ENCODE assay signal across 29 mouse cellular contexts in genomic region chr17:48012561-48012960, GRCm38 (mm10). TPM values are rescaled to one million over a fixed set of nuclear protein-coding genes. Genes with fewer than 3 reads are reported as not detected.
"Had no signal": no experiment of that assay in that cellular context is flagged by ENCODE, and none has a peak within 500 bp of the region (broad histone marks: within the 10 kb centered on the region; RNA-seq: fewer than 3 reads in every experiment).

No protein-coding gene starts in this region.

- H3K4me3 ChIP-seq: left cerebral cortex, adult 2 months; limb, embryonic 13.5 days; liver, embryonic 12.5 days; liver, embryonic 15.5 days; midbrain, embryonic 12.5 days had no signal

- H3K9me3 ChIP-seq: limb, embryonic 13.5 days; liver, embryonic 12.5 days; liver, embryonic 15.5 days; midbrain, embryonic 12.5 days had no signal

- H3K9ac ChIP-seq: limb, embryonic 13.5 days; liver, embryonic 12.5 days; liver, embryonic 15.5 days; midbrain, embryonic 12.5 days had no signal

- H3K36me3 ChIP-seq: limb, embryonic 13.5 days; liver, embryonic 12.5 days; liver, embryonic 15.5 days; midbrain, embryonic 12.5 days had no signal

- H3K27me3 ChIP-seq: liver, embryonic 15.5 days had no signal

- ATAC-seq: intestine, postnatal 0 days; liver, embryonic 12.5 days; lung, postnatal 0 days; midbrain, embryonic 16.5 days had no signal

- H3K4me2 ChIP-seq: limb, embryonic 13.5 days; liver, embryonic 12.5 days; liver, embryonic 15.5 days; midbrain, embryonic 12.5 days had no signal

- H3K27ac ChIP-seq: kidney, postnatal 0 days; left cerebral cortex, adult 2 months; limb, embryonic 13.5 days; liver, embryonic 12.5 days; liver, embryonic 15.5 days; midbrain, embryonic 12.5 days; stomach, postnatal 0 days had no signal

- DNase-seq: kidney, adult 2 months; kidney, postnatal 36 days; layer of hippocampus, postnatal 36 days; liver; lung, adult 18-20 months; right cerebral cortex, postnatal 4 days; thymus, postnatal 25 days had no signal

RNA-seq across cellular contexts. Expression of gene 1700122O11Rik, which starts 25.5 kb away (rescaled TPM):
- total RNA-seq: layer of hippocampus, adult 8-10 months; layer of hippocampus, postnatal 10 days; layer of hippocampus, postnatal 36 days; left cerebral cortex, adult 2 months; left cerebral cortex, postnatal 10 days; left cerebral cortex, postnatal 36 days; megakaryocyte progenitor cell, adult 5-6 weeks; megakaryocyte-erythroid progenitor cell, adult 5-6 weeks; monocyte, adult 5-6 weeks had no signal
- polyA plus RNA-seq: intestine, postnatal 0 days; kidney, adult 2 months; kidney, embryonic 14.5 days; kidney, postnatal 0 days; limb, embryonic 13.5 days; liver, embryonic 12.5 days; liver, embryonic 15.5 days; lung, postnatal 0 days; midbrain, embryonic 12.5 days; midbrain, embryonic 16.5 days; neural tube, embryonic 11.5 days; neural tube, embryonic 14.5 days; stomach, embryonic 14.5 days; stomach, postnatal 0 days; thymus, postnatal 0 days had no signal
